Mouse (Mus musculus) retina, embryonic 14.5 days (tissue): ENCODE results near the gene Pappa.

Experiments used
- DNase-seq: peaks from one replicate; pipeline ENCODE4 v3.0.0-alpha.2; 2015; ENCODE audit warnings: low spot score

Gene Pappa

DNA sequence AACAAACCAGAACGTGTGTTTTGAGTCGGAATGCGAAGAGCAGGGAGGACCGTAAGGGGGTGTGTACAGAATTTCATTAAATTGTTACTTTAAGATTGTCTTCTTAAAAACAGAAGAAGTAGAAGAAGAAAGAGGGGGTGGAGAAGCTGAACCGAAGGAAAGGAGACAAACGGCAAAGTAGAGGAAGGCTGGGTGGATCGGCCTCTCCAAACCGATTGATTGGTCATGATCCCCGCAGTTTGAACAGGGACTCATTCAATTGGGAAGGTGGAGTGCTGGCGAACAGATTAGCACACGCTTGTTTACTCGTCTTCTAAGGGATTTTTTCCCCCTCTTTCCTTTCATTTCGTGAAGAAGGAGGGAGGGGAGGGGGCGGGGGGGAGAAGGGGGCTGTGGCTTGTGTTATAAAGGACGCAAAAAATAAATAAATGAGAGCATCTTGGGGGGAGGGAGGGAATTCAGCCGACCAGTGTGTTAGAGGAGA, at the start of gene Pappa:
TSS of gene Pappa (plus strand) at position 434 of the 484 bp plus-strand sequence.
- peak; percentile 27 for DNase-seq

DNA sequence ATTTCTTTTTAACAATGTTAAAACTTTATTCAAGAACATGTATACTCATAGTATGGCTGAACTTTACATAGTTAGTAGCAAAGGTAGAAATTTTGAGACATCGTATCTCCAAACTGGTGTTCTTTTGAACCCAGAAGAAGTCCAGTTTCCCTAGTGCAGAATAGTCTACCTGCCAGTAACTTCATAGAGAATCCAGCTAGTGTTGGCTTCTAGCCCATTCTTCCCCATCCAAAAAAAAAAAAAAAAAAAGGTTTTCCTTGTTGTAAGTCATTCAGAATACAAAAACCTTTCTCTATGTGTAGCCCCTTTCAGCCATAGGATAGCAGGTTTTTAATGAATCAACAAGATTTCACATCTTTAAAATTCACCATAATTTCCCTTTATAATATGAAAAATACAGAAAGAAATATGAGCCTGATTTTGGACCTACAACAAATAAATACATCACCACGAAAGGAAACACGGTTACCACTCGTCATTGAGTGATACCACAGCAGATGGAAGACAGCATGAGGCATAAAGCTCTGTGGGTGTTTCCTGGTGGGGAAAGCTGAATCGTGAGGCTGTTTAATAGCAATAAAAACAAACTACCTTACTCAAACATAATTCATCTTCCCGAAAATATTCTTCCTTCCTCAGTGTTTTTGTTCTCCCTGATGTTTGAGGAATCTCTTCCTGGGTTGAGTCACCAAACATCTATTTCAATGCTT, 45.9 kb upstream of the Pappa start:
- DNase-seq = no peak

DNA sequence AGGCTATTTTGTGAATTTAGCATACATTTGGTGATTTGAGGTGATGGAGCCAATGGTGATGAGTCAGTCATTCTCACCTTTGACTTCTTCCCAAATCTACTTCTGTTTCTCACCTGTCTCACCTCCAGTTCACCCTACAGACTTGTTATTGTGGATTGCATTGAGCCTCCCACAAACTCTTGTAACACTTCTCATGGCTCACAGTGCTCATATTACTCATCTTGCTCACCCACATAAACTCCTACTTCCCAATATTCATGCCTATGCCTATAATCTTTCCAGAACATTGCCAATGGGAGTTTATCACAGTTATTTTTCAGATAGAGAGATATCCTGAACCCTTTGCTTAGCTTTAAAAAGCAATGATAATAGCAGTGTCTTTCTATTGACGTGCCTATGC, 37.1 kb upstream of the Pappa start:
- no peak for DNase-seq

DNA sequence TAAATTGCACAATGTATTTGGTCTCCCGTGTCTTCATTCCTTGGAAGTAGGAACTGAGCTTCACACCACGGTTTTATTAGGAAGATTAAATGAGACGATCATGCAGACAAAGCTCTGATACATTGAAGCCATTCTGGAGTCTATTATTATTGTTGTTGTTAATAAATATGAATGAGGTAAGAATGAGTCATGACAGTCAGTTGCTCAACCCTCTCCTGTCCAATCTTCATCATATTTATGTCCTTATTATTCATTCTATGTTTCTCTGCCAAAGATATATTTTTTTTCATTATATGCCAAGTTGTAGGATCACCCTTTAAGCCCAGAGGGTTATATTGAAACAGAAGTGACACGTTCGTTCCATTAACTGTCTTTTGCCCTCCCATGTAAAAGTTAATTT, 36.4 kb upstream of the Pappa start:
- no peak for DNase-seq

DNA sequence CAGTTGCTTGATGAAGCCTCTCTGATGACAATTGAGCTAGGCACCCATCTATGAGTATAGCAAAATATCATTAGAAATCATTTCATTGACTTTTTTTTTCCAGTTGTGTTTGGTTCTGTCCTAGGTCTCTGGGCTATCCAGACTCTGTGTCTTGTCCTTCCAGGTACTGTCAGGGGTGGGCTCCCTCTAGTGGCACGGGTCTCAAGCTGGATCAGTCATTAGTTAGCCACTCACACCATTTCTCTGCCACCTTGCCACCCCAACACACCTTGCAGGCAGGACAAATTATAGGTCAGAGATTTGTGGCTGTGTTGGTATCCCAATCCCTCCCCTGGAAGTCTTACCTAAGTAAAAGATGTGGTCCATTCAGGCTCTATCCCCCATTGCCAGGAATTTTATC, 31.8 kb upstream of the Pappa start:
- peak; percentile 45 for DNase-seq

DNA sequence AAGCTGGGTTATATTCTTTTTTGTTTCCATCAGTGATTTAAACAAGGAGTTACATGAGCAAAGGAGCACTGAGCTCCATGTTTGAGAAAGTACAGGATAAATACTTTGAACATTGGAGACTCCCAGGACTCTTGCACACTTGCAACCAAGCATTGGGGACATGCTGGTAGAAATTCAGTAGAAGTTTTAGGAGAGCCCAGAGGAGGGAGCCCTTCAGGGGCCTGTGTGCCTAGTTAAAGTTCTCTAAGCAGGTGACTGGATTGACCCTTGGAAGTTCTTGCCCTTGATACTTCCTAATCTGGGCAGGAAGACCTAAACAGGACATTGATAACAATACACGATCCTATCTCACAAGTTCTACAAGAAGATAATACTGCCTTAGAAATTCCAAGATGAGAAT, 3.6 kb upstream of the Pappa start:
- DNase-seq = no peak

DNA sequence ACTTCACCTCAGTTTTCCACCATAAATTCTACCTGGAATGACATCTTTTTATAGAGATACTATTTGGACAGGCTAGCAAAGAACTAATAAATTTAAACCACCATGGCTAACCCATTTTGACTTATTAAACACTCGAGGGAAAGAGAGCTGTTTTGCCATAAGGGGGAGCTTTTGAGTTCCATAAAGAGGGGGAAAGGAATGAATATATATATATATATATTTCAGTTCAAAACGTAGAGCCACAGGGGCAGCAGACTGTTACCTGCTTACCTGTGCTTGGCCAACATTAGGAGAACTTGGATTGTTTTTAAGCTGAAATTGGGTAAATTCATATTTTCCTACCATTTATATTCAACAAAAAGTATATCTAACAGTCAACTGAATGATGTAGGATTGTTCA, 1.1 kb upstream of the Pappa start:
- DNase-seq = peak; percentile 70

DNA sequence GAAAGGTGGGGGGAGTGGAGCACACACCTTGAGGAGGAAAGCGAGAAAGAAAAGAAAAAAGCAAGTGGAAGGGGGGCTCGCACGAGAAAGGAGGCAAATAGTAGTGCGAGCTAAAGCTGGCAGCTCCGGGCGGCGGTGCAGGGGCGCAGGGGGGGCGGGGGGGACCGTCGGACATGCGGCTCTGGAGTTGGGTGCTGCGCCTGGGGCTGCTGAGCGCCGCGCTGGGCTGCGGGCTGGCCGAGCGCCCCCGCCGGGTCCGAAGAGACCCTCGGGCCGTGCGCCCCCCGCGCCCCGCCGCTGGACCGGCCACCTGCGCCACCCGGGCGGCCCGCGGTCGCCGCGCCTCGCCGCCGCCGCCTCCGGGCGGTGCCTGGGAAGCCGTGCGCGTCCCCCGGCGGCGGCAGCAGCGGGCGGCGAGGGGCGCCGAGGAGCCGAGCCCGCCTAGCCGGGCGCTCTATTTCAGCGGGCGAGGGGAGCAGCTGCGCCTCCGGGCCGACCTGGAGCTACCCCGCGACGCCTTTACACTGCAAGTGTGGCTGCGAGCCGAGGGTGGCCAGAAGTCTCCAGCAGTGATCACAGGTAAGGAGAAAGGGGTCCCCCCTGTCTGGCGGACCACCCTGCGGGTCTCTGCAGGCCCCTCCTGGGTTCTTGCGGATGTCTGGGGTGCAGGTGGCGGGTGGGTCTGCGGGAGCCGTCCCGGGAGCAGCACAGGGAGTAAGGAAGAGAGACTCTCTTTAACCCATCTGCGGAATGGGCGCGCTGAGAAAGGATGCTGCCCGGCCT, 586 bp downstream of the Pappa start:
- DNase-seq = peak; percentile 49

DNA sequence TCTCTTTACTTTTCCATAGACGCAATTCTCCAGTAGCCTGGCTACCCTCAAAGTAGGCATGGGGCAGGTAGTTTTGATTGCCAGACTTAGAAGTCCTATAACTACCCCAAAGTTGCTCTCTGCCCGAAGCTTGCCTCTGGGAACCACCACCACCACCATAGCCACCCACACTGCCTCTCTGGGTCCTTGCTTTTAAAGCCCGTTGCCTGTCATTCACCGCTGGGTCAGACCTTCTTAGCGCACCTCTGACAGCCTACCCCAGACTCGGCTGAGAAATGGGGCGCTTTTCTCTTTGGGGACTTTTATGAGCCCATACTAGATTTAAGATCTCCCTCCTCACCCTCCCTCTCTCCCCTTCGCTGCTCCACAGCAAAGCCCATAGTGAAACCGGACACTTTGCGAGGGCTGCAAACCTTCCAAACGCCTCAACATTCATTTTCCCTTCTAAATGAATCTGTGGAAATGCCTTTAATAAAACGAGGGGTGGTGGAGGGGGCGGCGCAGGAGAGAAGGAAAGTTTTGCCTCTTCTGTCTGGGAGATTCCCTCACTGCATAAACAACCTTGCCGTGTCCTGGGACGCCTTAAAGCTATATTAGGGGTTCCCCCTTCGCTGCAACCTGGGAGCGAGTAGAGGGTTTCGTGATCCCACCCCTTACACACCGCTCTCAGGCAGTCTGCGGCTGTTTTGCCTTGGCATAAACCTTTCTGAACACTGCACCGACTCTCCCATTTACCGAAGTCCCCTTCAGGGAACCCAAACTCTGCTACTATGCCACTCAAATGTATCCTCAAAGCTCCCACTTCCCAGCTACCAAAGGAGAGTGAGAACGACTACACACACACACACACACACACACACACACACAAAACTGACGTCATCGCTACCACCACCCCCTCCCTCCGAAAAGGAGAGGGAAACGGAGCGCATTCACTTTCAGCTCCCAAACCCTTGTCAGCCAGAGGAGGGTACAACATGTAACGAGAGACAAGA, 1.7 kb downstream of the Pappa start:
- DNase-seq = peak; percentile 55

DNA sequence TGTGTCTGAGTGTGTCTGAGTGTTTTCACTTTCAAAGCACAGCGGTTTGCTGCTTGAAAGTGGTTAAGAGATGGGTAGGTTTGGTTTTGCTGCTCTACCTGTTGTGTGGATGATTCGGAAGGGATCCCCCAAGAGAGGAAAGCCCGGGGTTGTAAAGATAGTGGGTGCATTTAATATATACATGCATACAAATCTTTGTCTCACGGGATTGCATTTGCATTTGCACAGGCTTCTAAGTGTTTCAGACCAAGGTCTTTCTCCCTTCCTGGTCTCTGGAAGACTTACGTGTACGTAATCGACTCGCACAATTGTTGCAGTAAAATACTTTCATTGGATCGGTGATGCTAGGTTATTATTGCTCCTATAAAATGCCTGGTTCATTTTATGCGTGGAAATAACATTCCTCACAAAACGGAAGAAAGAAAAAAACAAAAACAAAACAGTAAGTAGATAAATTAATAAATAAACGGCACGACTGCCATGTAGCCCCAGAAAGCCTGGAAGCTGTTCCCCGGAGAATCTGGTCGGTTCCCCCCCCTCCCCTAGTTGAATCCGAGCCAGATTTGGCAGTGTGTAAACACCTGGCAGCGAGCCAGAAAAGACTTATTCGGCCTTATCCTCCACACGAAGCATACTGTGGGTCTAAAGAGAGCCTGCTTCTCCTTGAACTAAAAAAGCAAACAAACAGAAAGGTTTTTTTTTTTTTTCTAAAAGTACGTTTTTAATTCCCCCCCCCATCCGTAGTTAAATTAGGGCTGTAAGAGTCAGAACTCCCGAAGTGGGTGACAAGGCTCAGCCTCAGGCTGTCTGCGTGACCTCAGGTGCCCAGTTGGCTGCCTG, 2.7 kb downstream of the Pappa start:
- peak; percentile 57 for DNase-seq

DNA sequence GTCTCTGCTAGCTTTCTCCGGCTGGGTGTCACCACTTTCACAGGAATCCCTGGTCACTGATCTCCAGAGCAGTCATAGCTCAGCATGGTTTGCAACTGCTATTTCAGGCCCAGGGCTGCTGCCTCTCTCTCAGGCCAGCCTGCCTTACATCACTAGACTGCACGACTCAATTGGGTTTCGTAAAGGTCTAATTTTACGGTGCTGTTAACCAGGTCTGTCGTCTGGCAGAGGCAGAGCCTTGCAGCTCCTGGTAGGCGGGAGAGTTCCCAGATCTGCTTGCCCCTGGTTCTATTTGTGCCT, 3.3 kb downstream of the Pappa start:
- peak; percentile 40 for DNase-seq

DNA sequence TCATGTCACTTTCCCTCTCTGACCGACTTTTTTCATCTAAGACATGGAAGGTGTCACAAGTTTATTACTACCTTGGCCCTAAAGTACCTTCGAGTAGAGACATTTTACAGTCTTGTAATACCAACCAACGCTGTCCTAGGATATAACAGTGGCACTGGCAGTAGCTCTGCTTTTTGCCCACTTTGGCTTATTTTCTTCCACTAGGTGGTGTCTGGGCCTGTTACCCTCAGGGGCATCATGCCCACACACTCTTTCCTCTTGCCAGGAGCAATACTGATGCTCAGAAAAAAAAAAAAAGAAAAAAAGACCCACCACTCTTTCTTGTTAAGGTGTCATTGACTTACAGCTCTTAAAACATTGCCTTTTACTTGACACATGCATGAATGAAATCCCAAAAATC, 8.7 kb downstream of the Pappa start:
- no peak for DNase-seq

DNA sequence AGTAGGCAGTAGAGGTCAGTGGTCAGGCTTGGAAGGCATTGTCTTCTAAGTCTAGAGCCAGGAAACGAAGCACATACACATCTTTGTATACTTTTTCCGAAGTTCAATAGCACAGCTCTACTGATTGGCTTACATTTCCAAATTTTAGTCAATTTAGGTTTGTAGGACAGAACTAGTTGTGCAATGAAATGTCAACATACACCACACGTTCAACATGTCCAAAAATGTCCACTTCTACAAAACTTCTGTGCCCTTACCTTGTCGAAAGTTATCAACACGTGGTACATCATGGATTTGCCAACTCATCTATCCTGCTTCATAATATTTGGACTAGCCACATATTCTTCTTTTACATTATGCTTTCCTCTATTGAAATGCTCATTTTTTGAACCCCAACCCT, 10.4 kb downstream of the Pappa start:
- DNase-seq = no peak

DNA sequence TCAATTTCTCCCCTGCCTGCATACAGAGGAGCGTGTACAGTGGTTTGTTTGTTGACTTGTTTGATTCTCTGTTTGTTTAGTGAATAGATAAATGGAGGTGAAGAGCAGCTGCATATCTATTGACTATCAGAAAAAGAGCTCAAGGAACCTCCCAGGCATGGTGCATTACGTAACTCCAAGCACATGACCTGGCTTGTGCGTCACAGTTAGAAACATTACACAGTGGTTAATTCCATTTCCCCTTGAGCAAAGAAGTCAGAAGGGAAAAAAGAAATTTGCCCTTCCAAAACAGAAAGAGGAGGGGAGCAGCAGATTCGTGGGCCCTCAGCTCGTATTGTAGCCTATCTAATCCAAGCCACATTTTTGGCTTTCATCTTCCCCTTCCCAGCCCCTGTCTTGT, 11.1 kb downstream of the Pappa start:
- DNase-seq = no peak

DNA sequence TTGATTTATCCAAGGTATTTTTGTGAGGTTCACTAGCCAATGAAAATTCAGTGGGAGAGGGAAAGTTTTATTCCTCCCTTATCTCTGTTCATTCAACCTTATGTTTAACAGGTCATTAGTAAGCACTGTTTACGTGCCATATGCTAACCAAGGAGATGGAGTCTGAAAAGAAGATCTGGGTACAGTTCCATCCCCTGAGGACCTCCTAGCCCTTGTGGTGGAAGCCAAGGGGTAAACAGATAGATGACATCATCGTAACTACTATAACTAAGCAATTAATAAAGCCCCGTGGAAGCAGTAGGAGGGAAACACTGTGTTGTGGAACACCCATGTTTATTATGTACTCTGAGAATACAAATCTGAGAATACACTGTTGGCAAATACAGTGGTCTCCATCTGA, 12.6 kb downstream of the Pappa start:
- no peak for DNase-seq

DNA sequence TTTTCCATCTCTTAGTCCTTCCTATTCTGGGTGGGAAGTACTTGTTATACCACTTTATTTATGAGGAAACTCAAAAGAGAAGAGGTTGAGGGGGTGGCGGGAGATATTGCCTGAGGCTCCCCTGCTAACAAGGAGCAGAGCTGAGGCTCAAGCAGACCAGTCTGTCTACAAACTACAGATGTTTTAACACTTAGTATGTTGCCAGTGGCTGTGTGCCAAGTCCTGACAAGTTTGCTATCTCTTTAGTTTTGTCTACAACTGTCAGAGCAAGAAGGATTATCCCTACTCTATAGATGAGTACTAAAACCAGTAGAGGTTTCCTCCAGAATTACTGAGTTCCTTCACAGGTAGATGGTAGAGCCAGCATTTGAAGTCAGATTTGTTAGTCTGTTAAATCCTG, 23.0 kb downstream of the Pappa start:
- DNase-seq = no peak

DNA sequence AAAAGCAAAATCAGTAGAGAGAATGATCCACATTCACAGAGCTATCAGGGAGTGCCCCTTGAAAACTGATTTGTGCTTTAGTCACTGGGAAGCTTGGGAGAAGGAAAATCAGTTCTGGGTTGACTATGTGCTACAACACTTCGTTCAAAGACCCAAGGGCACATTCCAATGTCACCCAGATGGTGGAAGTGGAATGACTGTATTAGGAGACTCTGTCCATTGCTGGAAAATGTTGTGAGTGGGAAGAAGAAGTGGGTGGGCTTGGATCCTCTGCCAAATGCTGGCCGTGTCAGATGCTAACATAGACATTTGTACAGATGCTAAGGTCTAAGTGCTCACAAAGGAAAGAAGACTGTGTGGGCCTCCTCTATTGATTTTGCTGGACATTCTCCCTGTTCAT, 29.6 kb downstream of the Pappa start:
- DNase-seq = no peak

DNA sequence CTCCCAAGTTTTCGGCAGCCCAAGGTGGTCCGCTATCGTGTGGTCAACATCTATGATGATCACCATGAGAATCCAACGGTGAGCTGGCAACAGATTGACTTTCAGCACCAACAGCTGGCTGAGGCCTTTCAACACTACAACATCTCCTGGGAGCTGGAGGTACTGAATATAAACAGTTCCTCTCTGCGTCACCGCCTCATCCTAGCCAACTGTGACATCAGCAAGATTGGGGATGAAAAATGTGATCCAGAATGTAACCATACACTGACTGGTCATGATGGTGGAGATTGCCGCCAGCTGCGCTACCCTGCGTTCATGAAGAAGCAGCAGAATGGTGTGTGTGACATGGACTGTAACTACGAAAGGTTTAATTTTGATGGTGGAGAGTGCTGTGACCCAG, 32.3 kb downstream of the Pappa start:
- no peak for DNase-seq

DNA sequence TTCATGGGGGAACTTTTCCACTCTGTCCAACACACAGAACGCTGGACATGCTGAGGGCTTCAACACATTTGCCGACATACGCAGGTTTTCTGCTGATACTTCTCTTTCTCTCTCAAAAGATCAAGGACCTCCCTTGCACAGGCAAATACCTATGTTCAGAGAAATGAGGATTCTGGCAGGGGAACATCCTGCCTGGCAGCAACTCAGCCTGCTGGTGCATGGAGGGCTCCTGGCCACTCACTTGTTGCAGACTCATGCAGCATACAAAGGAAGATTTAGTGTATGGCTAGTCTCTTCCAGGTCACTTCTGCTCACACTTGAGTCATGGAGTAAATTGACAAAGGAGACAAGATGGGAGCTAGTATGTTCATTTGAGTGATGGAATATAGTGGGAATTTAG, 34.7 kb downstream of the Pappa start:
- no peak for DNase-seq

DNA sequence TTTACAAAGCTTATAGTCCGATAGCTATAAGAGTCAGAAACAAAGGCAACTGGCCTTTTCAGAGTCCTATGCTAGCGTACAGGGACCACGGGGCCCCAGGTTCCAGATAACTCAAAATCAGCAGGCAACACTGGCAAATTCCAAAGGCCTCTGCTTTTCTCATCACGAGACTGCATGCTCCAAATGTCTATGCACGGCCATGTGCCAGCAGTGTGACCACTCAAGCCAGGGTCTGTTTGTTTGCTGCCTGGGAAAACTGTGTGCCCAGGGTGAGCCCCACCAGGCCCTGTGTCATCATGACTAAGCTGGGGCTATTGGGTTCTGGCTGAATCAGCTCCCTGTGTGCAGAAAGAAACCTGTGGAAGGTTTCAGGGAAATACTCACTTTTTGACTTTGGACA, 35.5 kb downstream of the Pappa start:
- no peak for DNase-seq

DNA sequence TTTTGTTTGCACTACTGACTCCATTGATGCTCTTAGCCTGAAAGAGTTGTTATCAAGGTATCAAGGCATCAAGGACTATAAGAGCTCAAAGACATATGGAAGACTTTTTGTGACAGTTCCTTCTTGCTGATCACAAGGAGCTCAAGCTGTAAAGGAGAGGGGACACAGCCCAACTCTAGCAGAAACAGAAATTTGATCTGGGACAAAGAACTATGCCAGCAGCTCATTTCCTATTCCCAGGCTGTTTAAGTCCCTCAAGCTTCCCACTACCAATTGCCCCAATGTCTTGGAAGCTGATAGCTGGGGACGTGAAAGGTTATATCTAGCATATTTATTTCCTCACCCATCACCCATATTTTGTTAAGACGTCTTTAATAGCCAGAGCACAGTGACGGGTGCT, 39.7 kb downstream of the Pappa start:
- no peak for DNase-seq
